Mouse (Mus musculus): ENCODE measurements around the gene Zfp869. TPM values are rescaled to one million over a fixed set of nuclear protein-coding genes. Genes with fewer than 3 reads are reported as not detected.

Gene Zfp869
- 2.3 and 3.5 TPM in 2 replicates for polyA plus RNA-seq (2012; ENCODE audit: low replicate concordance)

GRCm38 (mm10) chr8:69710624-69711023, at the start of gene Zfp869:
Zfp869 (minus strand) TSS chr8:69710724.

GRCm38 (mm10) chr8:69749544-69750454, 39.3 kb upstream of the Zfp869 start, which contains the start of gene Zfp963:
Zfp963 (minus strand) TSS chr8:69749970.

Other genes with a start within 250 kb of the Zfp869 start
- gene Gm7697, start 187.7 kb downstream of the Zfp869 start, polyA plus RNA-seq (2012; ENCODE audit: low replicate concordance): not detected in 2 replicates
- 1.5 and 4.2 TPM in 2 replicates for gene Zfp868, start 85.2 kb downstream of the Zfp869 start, polyA plus RNA-seq (2012; ENCODE audit: low replicate concordance)
- gene Zfp964, start 56.2 kb downstream of the Zfp869 start, polyA plus RNA-seq (2012; ENCODE audit: low replicate concordance): 0.27 TPM in 2 replicates
- 1.7 and 3.7 TPM in 2 replicates for gene Zfp963, start 39.2 kb upstream of the Zfp869 start, polyA plus RNA-seq (2012; ENCODE audit: low replicate concordance)
- 2.1 TPM in 1 of 2 replicates, not detected in the other for gene Gm20422, start 64.2 kb upstream of the Zfp869 start, polyA plus RNA-seq (2012; ENCODE audit: low replicate concordance)
- 50.8 and 66.2 TPM in 2 replicates for gene Atp13a1, start 80.4 kb upstream of the Zfp869 start, polyA plus RNA-seq (2012; ENCODE audit: low replicate concordance)
- 1.6 and 4.7 TPM in 2 replicates for gene Zfp866, start 80.5 kb upstream of the Zfp869 start, polyA plus RNA-seq (2012; ENCODE audit: low replicate concordance)
- 177 and 206 TPM in 2 replicates for gene Gmip, start 98.0 kb upstream of the Zfp869 start, polyA plus RNA-seq (2012; ENCODE audit: low replicate concordance)
- gene Lpar2, start 111.7 kb upstream of the Zfp869 start, polyA plus RNA-seq (2012; ENCODE audit: low replicate concordance): 0.81 and 0.94 TPM in 2 replicates
- 2.1 TPM in 2 replicates for gene Pbx4, start 121.8 kb upstream of the Zfp869 start, polyA plus RNA-seq (2012; ENCODE audit: low replicate concordance)
- gene Cilp2, start 177.0 kb upstream of the Zfp869 start, polyA plus RNA-seq (2012; ENCODE audit: low replicate concordance): 0.24 and 0.53 TPM in 2 replicates
- 1.00 and 2.1 TPM in 2 replicates for gene Tssk6, start 191.5 kb upstream of the Zfp869 start, polyA plus RNA-seq (2012; ENCODE audit: low replicate concordance)
- 95.4 and 115 TPM in 2 replicates for gene Ndufa13, start 191.8 kb upstream of the Zfp869 start, polyA plus RNA-seq (2012; ENCODE audit: low replicate concordance)
- gene Yjefn3, start 192.0 kb upstream of the Zfp869 start, polyA plus RNA-seq (2012; ENCODE audit: low replicate concordance): 0.81 and 2.5 TPM in 2 replicates